ENCODE assay signal across 11 mouse cellular contexts in the genomic region with DNA sequence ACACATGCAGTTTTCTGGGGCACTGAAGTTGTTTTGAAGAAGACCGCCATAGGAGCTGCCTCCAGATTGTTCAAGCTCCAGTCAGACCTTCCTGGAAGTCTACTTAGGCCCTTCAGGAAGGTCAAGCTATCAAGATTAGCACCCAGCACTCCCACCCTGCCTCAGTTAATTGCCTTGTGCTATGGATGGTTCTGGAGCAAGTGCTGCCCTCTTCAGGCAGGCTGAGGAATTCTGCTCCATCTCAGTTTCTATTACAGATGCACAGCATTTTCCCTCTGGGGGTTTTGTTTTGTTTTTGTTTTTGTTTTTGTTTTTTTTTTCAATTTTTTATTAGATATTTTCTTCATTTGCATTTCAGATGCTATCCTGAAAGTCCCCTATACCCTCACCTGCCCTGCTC.
DNase-seq lines count a peak whose midpoint lies in the region; ATAC-seq and TF ChIP-seq lines count a peak whose summit lies in the region.
"Had no signal": no experiment of that assay in that cellular context is flagged by ENCODE, and none has a peak within 500 bp of the region (broad histone marks: within the 10 kb centered on the region; RNA-seq: fewer than 3 reads in every experiment).

No protein-coding gene starts in this region.

- H3K9ac ChIP-seq in kidney, embryonic 14.5 days (ENCODE audit: low read depth, low read length), result no peak overlapping the region
- H3K9ac ChIP-seq: limb, embryonic 15.5 days had no signal

- H3K4me3 ChIP-seq in kidney, adult 2 months (ENCODE audit: insufficient read depth, low read depth, low read length), result no peak overlapping the region
- H3K4me3 ChIP-seq in kidney, embryonic 14.5 days (ENCODE audit: low read length), result no peak overlapping the region
- H3K4me3 ChIP-seq: limb, embryonic 15.5 days; myocyte had no signal

- H3K36me3 ChIP-seq in kidney, adult 2 months (ENCODE audit: control insufficient read depth, insufficient read depth, low read length), result no peaks in the 10 kb centered on the region
- H3K36me3 ChIP-seq in kidney, embryonic 14.5 days (ENCODE audit: control insufficient read depth, insufficient read depth, low read length), result no peaks in the 10 kb centered on the region
- H3K36me3 ChIP-seq: limb, embryonic 15.5 days had no signal

- 100% methylated on average over 1 of the region's 1 CpGs for WGBS in kidney, adult 2 months
- WGBS in kidney, embryonic 14.5 days, result 100% methylated on average over 1 of the region's 1 CpGs

- H3K9me3 ChIP-seq in kidney, embryonic 14.5 days (ENCODE audit: control insufficient read depth, low read length), result no peaks in the 10 kb centered on the region
- H3K9me3 ChIP-seq: limb, embryonic 15.5 days had no signal

- DNase-seq in adrenal gland, adult (ENCODE audit: inconsistent age in 2 of 2, low spot score in 1 of 2), result peak; percentile 34 to 69
- no peak for DNase-seq in adrenal gland, postnatal 10 days
- peak; percentile 30 for DNase-seq in kidney, adult 2 months
- peak; percentile 34 for DNase-seq in thymus, postnatal 4 days
- no peak for DNase-seq in thymus, postnatal 25 days
- DNase-seq in spleen, adult 18-20 months, result no peak
- DNase-seq in left cerebral cortex, adult 18-20 months (ENCODE audit: low spot score in 2 of 2), result no peak
- DNase-seq: B cell, adult 2 months had no signal

- H3K4me2 ChIP-seq in kidney, embryonic 14.5 days (replicated peaks; ENCODE audit: low read depth, low read length), result no peak overlapping the region
- H3K4me2 ChIP-seq: limb, embryonic 15.5 days had no signal

- no peak overlapping the region for H3K27ac ChIP-seq in kidney, adult 2 months (ENCODE audit: insufficient read depth, low read depth, low read length)
- no peak overlapping the region for H3K27ac ChIP-seq in kidney, embryonic 14.5 days (ENCODE audit: low read depth, low read length)
- H3K27ac ChIP-seq: limb, embryonic 15.5 days had no signal

- no peaks in the 10 kb centered on the region for H3K27me3 ChIP-seq in kidney, adult 2 months (replicated peaks; ENCODE audit: control insufficient read depth, insufficient read depth, low read length)
- no peaks in the 10 kb centered on the region for H3K27me3 ChIP-seq in kidney, embryonic 14.5 days (ENCODE audit: control insufficient read depth, insufficient read depth, low read length)
- H3K27me3 ChIP-seq: limb, embryonic 15.5 days had no signal

- TF ChIP-seq POLR2A in kidney, adult 2 months (IDR thresholded peaks at IDR 0.05; ENCODE audit: low read depth, low read length), result no peak

- no peaks in the 10 kb centered on the region for H3K4me1 ChIP-seq in kidney, adult 2 months (ENCODE audit: control insufficient read depth, insufficient read depth, low read length)
- H3K4me1 ChIP-seq in kidney, embryonic 14.5 days (ENCODE audit: control insufficient read depth, insufficient read depth, low read length), result no peaks in the 10 kb centered on the region
- H3K4me1 ChIP-seq: limb, embryonic 15.5 days had no signal

- TF ChIP-seq CTCF in kidney, adult 2 months (conservative IDR thresholded peaks at IDR 0.05; ENCODE audit: insufficient read depth, insufficient read length, low read depth, low read length), result peak; percentile 77

- ATAC-seq in kidney, embryonic 14.5 days (ENCODE audit: low FRiP score, low TSS enrichment), result no peak

Comparison
In these comparisons a context has a peak if more than half of its experiments do, and no peak if none do; other contexts are left out.
1. DNase-seq: peak in adrenal gland, adult (2 of 2), kidney, adult 2 months (single experiment) and thymus, postnatal 4 days (single experiment); none in adrenal gland, postnatal 10 days (single experiment), thymus, postnatal 25 days (single experiment), spleen, adult 18-20 months (0 of 2) and left cerebral cortex, adult 18-20 months (0 of 2).